Mouse (Mus musculus): ENCODE measurements around the gene Ckap2l.

Ckap2l gene

GRCm38 (mm10) chr2:129296671-129297588 is at the start of gene Ckap2l:
Ckap2l (minus strand) TSS chr2:129297212.
- in situ Hi-C loops (cut with MboI; ENCODE audit: low sequenced_read_pairs): no loop called here

DNA sequence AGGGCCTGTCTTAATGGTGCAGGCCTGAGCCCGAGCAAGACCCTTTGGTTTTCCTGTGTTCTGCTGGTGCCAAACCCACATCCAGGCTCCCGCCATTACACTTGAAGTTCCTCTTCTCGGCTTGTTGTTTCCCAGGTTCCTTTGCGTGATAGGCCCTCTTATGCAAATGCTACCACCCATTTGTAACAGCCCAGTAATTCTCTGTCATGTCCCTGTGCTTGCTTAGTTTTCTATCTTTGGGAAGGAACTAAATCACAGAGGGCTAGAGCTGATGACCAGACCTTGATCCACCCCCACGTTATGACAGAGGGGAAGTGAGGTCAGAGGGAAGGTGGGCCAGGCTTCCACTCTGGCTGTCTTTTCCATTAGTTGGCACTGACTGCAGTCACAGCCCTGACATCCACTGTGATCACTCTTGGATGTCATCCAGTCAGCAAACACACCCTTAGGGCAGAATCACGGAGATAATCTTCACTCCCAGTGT is 41.2 kb upstream of the Ckap2l start:
- in situ Hi-C loops (cut with MboI; ENCODE audit: low sequenced_read_pairs): no loop called here

DNA sequence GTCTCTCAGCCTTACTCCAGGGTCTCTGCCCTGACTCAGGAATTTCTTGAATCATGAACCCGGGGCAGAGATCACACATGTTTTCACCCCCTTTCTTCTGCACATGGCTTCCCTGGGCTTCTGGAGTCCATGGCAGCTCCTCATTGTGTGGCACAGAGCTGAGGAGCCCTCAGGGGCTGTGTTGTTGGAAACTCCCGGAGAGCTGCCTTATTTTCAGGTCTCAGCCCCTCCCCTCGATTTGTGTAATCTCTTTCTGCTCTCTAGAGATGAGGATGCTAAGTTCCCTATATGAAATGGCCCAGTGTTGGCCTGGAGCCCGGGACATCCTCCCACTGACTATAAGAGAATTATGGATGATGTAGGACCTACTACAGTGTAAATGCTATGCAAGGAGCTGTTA is 36.5 kb upstream of the Ckap2l start:
- in situ Hi-C loops (cut with MboI; ENCODE audit: low sequenced_read_pairs): no loop called here

- in situ Hi-C loops (cut with MboI; ENCODE audit: low sequenced_read_pairs): no loop called here
These were observed 33.5 kb upstream of the Ckap2l start for GRCm38 (mm10) chr2:129330540-129330939.

DNA sequence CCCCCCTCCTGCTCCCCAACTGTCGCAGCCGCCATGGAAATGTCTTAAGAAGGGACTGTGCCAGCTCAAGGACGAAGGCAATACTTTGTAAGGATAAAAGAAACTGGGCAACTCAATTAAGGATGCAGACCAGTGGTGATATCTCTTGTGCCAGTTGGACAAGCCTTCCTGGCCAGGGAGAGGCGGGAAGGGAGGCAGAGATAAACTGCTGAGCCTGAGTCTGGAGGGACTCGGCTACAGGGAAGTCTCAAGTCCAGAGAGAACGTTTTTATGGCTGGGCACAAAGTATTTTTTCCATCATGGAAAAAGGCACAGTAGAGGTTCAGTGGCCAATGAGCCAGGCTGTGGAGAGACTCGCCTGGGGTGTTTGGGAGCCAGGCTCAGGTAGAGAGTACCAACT is 33.0 kb upstream of the Ckap2l start:
- in situ Hi-C loops (cut with MboI; ENCODE audit: low sequenced_read_pairs): no loop called here

DNA sequence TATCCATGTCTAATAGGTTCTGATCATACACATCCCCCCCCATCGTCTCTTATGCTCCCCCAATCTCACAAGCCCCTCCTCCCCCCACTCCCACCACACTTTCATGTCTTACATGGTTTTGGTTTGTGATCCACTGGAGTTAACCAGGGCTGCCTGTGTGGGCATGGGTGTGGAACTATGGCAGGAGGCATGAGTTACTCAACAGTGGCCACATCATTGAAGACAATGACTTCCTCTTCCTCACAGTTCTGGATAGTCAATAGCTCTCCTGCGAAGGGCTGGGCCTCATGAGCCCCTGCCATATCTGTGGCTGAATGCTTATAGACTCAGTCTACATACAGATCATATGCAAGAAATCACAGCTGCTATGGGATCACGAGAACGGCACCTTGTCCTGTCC is 31.2 kb upstream of the Ckap2l start:
- in situ Hi-C loops (cut with MboI; ENCODE audit: low sequenced_read_pairs): no loop called here

- in situ Hi-C loops (cut with MboI; ENCODE audit: low sequenced_read_pairs): no loop called here
These were observed 27.2 kb upstream of the Ckap2l start for GRCm38 (mm10) chr2:129324216-129324615.

DNA sequence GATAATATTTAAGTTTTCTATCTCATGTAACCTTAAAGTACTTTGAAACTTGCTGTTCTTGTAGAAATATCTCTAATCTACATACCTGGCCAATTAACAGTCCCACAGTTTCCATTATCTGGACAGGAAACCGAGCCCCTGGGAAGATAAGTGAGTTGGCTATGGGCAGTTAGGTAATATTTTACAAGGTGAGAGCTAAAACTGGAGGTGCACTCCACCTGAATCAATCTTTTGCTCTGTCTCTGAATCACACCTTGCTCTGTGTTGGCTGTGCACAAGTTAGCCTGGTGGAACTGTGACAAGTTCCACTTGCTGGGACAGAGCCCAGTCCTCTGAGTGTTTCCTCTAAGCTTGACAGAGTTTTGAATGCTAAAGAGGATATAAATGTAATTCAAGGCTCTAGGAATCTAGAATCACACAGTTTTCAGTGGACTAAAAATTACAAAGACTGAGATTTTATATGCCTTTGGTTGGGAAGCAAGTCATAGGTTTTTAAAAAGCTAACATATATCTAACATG is 25.2 kb upstream of the Ckap2l start:
- in situ Hi-C loops (cut with MboI; ENCODE audit: low sequenced_read_pairs): no loop called here

- in situ Hi-C loops (cut with MboI; ENCODE audit: low sequenced_read_pairs): no loop called here
These were observed 23.1 kb upstream of the Ckap2l start for GRCm38 (mm10) chr2:129320033-129320605.

DNA sequence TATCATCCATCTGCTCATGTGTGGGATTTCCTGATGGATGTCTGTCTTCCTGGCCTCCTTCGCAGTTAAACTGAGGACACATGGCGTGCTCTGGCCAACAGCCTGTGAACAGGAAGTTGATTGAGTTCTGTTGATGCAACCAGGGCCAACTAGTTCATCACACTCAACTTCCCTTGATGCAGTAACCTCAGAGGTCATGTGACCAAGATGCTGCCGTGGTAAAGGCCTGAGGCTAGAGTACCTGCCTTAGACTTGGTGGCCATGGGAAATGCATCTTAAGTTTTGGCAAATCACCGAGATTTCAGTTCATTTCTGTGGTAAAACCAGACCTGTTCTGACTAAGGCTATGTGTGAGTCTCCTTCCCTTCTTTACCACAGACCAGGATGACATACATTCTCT is 18.8 kb upstream of the Ckap2l start:
- in situ Hi-C loops (cut with MboI; ENCODE audit: low sequenced_read_pairs): no loop called here

DNA sequence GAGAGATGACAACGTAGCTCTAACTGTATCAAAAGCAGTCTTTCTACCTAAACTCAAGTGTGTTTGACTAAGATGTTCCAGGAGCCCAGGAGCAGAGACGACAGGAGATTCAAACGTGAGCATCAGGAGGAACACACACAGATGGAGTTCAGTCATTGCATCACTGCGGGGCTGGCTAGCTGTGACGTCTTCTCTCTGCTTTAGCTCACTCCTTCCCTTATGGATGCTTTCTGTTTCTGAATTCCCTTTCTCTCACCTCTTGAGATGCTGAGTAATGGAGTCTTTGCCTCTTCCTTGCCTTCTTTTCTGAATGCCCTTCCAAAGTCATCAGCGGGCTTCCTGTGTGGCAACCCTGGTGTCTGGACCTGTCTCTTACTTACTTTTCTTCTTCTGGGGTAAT is 17.9 kb upstream of the Ckap2l start:
- in situ Hi-C loops (cut with MboI; ENCODE audit: low sequenced_read_pairs): no loop called here

DNA sequence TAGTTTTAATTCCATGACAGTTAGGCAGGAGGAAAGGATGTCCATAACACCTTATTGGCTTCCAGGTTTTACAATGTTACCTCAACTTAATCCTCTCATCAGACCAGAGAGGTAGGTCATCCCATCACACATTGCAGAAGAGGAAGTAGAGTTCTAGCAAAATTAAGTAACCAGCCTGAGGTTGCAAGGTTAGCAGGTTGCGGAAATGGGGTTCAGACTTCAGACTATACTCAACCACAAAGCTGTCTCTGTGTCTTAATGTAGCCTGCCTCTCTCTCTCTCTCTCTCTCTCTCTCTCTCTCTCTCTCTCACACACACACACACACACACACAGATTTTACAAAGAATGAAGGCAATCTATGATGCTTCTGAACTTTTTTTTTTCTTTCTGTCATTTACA is 16.9 kb upstream of the Ckap2l start:
- in situ Hi-C loops (cut with MboI; ENCODE audit: low sequenced_read_pairs): no loop called here

- in situ Hi-C loops (cut with MboI; ENCODE audit: low sequenced_read_pairs): no loop called here
These were observed 12.8 kb upstream of the Ckap2l start, which contains the start of gene Il1a for GRCm38 (mm10) chr2:129309836-129310235. Il1a (minus strand) TSS chr2:129309972.

DNA sequence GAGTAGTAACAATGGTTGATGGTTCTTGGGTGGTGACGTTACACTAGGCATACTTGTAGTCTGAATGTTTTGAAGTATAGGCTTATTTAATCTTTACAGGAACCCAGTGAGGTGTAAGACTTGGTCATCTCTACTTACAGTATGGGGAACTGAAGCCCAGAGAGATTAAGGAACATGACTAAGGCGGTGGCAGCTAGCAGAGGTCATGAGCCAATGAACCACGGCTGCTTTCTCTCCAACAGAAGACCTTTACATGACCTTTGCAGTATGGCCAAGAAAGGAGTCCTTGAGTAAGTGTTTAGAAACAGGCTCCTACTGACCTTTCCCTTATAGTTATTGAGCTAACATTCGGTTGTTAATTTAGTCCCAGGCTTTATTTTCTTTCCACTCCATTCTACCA is 9.0 kb upstream of the Ckap2l start:
- in situ Hi-C loops (cut with MboI; ENCODE audit: low sequenced_read_pairs): no loop called here

- in situ Hi-C loops (cut with MboI; ENCODE audit: low sequenced_read_pairs): no loop called here
These were observed 574 bp upstream of the Ckap2l start for GRCm38 (mm10) chr2:129297589-129297982.

DNA sequence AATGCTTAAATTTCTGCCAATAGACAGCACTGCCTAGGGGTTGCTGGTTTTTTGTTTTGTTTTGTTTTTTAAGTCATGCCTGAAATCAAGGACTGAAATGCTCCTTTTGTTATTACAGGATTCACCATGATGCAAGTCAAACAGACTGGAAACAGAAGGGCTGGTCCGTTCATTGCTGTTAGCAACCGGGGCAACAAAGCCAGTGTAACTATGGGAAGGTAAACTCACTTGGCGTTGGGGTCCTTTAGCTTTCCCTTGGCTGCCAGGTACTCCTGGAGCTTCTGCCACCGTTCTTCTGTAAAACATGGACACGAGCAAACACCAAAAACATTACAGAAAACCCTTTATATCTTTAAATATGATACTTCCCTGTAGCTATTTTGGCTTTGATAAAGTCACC is 926 bp downstream of the Ckap2l start:
- in situ Hi-C loops (cut with MboI; ENCODE audit: low sequenced_read_pairs): no loop called here

GRCm38 (mm10) chr2:129295075-129295474 is 1.9 kb downstream of the Ckap2l start:
- in situ Hi-C loops (cut with MboI; ENCODE audit: low sequenced_read_pairs): no loop called here

- in situ Hi-C loops (cut with MboI; ENCODE audit: low sequenced_read_pairs): no loop called here
These were observed 23.2 kb downstream of the Ckap2l start for GRCm38 (mm10) chr2:129273823-129274222.

DNA sequence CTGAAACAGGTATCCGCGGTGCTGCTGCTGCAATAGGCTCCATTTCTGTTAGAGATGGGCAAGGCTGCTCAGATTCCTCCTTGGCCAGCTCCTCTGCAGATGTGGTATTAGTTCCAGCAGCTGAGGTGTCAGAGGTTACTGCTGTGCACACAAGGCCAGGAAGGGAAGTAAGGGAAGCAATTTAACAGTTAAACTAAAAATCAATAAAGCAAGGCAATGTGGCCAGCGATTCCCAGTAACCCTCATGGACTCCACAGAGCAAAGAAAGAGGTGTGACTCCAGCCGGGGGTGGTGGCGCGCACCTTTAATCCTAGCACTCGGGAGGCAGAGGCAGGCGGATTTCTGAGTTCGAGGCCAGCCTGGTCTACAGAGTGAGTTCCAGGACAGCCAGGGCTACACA is 26.4 kb downstream of the Ckap2l start:
- in situ Hi-C loops (cut with MboI; ENCODE audit: low sequenced_read_pairs): no loop called here

GRCm38 (mm10) chr2:129269986-129270385 is 27.0 kb downstream of the Ckap2l start:
- in situ Hi-C loops (cut with MboI; ENCODE audit: low sequenced_read_pairs): no loop called here

- in situ Hi-C loops (cut with MboI; ENCODE audit: low sequenced_read_pairs): no loop called here
These were observed 27.8 kb downstream of the Ckap2l start for GRCm38 (mm10) chr2:129269161-129269643.

DNA sequence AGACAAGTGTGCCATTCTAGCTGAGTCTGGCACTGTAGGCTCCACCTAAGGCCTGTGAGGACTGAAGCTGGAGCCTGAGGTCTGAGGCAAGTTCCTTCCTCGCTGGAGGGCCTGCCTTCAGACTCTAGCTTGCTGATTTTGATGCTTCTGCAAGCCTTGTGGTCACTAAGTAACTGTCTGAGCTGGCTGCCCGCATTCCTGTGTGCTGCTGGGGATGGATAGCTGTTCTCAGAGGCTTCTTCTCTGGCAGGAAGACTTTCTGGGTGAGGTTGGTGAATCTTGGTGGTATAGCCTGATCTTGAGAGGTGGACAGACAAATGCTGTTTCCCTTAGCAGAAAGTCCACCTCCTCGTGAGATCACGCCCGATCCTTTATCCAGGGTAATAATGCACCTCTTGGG is 29.3 kb downstream of the Ckap2l start:
- in situ Hi-C loops (cut with MboI; ENCODE audit: low sequenced_read_pairs): no loop called here

Data from CH12F3 (cell line).